Mouse (Mus musculus) limb, embryonic 10.5 days (tissue): Measurements from ENCODE around the gene Srd5a1. TPM values are rescaled to one million over a fixed set of nuclear protein-coding genes. Genes with fewer than 3 reads are reported as not detected.

Experiments
- DNase-seq: peaks from one replicate; pipeline ENCODE4 v3.0.0-alpha.2; 2017; ENCODE audit warnings: low spot score
- H3K27ac ChIP-seq: fragments of 300-500 bp; sonication (generic); 2 replicates; pipeline ENCODE4 v1.5.1; 2016; ENCODE audit warnings: mild to moderate bottlenecking
- H3K27me3 ChIP-seq: fragments of 300-500 bp; sonication (generic); 2 replicates; pipeline ENCODE4 v1.6.1; 2016; ENCODE audit warnings: low read depth, mild to moderate bottlenecking; ENCODE audit not compliant: poor library complexity, severe bottlenecking
- H3K36me3 ChIP-seq: fragments of 300-500 bp; sonication (generic); 2 replicates; pipeline ENCODE4 v1.6.1; 2016; ENCODE audit warnings: mild to moderate bottlenecking, moderate library complexity
- H3K4me1 ChIP-seq: fragments of 300-500 bp; sonication (generic); 2 replicates; pipeline ENCODE4 v1.6.1; 2016
- H3K4me3 ChIP-seq: fragments of 300-500 bp; sonication (generic); 2 replicates; pipeline ENCODE4 v1.5.1; 2016; ENCODE audit warnings: mild to moderate bottlenecking, moderate library complexity
- H3K9me3 ChIP-seq: fragments of 300-500 bp; sonication (generic); replicated peaks from 2 replicates; pipeline ENCODE4 v1.6.1; 2016; ENCODE audit warnings: mild to moderate bottlenecking
- WGBS: fragments of 180-500 bp; shearing (Covaris S2); methylation state at CpG from one replicate; pipeline ENCODE4 v1.1.7; 2016; 5-methylcytosine and 5-hydroxymethylcytosine counted together
- polyA plus RNA-seq: library from polyadenylated mRNA; unstranded; fragments of >200 nt; fragmentation: Nextera tagmentation; extraction: Ambion mirVana; gene quantifications from 2 replicates; pipeline ENCODE4 v1.2.1, GENCODE M21; 2016

Gene Srd5a1
- polyA plus RNA-seq, 1 experiment from 2014 or later = 29.6 TPM

DNA sequence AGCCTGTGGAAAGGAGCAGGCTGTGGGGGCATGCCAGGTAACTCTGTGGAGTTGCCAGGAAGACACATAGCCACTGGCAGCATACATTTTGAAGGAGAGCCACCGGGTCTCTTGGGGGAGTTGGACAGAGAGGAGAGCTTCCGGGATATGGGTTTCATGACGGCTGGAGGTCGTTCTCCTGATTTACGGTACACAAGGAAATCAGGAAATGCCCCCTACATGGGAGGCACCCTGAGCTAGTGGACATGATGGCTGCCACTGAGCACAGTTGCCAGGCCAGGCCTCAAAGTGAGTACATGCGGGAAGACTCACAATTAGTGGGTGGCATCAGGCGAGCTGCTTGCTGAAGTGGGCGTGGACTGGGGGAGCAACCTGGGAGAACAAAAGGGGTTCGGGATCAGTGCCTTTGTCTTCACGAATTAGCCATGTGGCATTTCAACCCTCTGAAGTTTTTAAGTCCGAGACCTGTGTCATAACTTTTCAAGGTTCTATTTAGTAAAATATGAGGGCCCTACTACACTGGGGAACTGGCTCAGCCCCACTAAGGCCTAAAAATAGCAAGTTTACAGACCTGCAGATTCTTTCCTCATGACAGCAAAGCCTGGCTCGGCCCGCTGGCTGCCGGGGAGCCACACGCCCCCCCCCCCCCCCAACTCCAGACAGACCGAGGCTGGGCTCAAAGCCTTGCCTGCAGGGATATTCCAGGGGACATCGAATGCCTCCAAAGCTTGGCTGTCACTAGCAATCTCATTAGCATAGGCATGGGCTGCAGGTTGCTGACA, 68.5 kb downstream of the Srd5a1 start:
- 0 out of 2 replicates have a peak, but pooled peaks cover 7% of the 10 kb centered on the region for H3K27me3 ChIP-seq
- H3K4me1 ChIP-seq = peaks cover 45% of the 10 kb centered on the region
- H3K36me3 ChIP-seq = no peaks in the 10 kb centered on the region
- WGBS = 45% methylated on average over 17 of the region's 17 CpGs
- no peak overlapping the region for H3K4me3 ChIP-seq
- H3K27ac ChIP-seq = peak overlapping the region; percentile 61
- DNase-seq = no peak
- no peaks in the 10 kb centered on the region for H3K9me3 ChIP-seq

- no peak for DNase-seq
- Histone ChIP-seq H3K27ac (no peak overlapping the region), H3K9me3 (no peaks in the 10 kb centered on the region), H3K4me1 (peaks cover 46% of the 10 kb centered on the region), H3K4me3 (no peak overlapping the region), H3K27me3 (0 out of 2 replicates have a peak, but pooled peaks cover 7% of the 10 kb centered on the region), H3K36me3 (no peaks in the 10 kb centered on the region)
- 79% methylated on average over 10 of the region's 10 CpGs for WGBS
Observed at GRCm38 (mm10) chr13:69541776-69542175, 69.5 kb downstream of the Srd5a1 start.

DNA sequence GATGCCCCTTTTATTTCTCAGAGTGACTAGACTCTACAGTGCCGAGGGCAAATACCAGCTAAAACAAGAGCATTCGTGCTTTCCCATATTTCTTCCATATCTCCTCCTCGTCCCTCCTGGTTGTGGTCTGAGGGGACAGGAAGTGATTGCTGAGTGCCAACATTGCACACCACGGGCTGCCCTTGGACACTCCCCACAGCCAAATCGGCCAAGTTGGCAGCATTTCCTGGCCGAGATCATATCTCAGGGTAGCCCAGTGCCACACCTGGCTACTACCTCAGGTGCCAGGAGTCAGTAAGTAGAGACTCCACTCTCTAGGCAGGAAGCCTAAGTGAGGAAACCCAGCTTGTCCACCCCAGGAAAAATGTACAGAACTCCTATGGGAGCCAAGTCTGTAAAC, 70.0 kb downstream of the Srd5a1 start:
- Histone ChIP-seq H3K4me1 (peaks cover 48% of the 10 kb centered on the region), H3K9me3 (no peaks in the 10 kb centered on the region), H3K27ac (no peak overlapping the region), H3K27me3 (0 out of 2 replicates have a peak, but pooled peaks cover 7% of the 10 kb centered on the region), H3K4me3 (no peak overlapping the region), H3K36me3 (no peaks in the 10 kb centered on the region)
- DNase-seq = no peak
- WGBS = 92% methylated on average over 6 of the region's 6 CpGs

- Histone ChIP-seq H3K4me1 (peaks cover 48% of the 10 kb centered on the region), H3K27me3 (no peaks in the 10 kb centered on the region), H3K27ac (peak overlapping the region; percentile 53; the same call in 1 of the 2 replicates), H3K4me3 (peak overlapping the region; percentile 17; the same call in 1 of the 2 replicates), H3K36me3 (no peaks in the 10 kb centered on the region), H3K9me3 (no peaks in the 10 kb centered on the region)
- 21% methylated on average over 4 of the region's 4 CpGs for WGBS
- peak; percentile 41 for DNase-seq
Observed at GRCm38 (mm10) chr13:69538327-69538726, 72.9 kb downstream of the Srd5a1 start.

GRCm38 (mm10) chr13:69537366-69537765, 73.9 kb downstream of the Srd5a1 start:
- WGBS = 79% methylated on average over 7 of the region's 7 CpGs
- peaks cover 45% of the 10 kb centered on the region for H3K4me1 ChIP-seq
- no peak overlapping the region for H3K4me3 ChIP-seq
- H3K27ac ChIP-seq = no peak overlapping the region
- no peak for DNase-seq
- no peaks in the 10 kb centered on the region for H3K27me3 ChIP-seq
- H3K9me3 ChIP-seq = no peaks in the 10 kb centered on the region
- no peaks in the 10 kb centered on the region for H3K36me3 ChIP-seq

- WGBS = 81% methylated on average over 4 of the region's 4 CpGs
- peak overlapping the region; percentile 98 for H3K27ac ChIP-seq
Observed at GRCm38 (mm10) chr13:69536021-69536420, 75.2 kb downstream of the Srd5a1 start.

DNA sequence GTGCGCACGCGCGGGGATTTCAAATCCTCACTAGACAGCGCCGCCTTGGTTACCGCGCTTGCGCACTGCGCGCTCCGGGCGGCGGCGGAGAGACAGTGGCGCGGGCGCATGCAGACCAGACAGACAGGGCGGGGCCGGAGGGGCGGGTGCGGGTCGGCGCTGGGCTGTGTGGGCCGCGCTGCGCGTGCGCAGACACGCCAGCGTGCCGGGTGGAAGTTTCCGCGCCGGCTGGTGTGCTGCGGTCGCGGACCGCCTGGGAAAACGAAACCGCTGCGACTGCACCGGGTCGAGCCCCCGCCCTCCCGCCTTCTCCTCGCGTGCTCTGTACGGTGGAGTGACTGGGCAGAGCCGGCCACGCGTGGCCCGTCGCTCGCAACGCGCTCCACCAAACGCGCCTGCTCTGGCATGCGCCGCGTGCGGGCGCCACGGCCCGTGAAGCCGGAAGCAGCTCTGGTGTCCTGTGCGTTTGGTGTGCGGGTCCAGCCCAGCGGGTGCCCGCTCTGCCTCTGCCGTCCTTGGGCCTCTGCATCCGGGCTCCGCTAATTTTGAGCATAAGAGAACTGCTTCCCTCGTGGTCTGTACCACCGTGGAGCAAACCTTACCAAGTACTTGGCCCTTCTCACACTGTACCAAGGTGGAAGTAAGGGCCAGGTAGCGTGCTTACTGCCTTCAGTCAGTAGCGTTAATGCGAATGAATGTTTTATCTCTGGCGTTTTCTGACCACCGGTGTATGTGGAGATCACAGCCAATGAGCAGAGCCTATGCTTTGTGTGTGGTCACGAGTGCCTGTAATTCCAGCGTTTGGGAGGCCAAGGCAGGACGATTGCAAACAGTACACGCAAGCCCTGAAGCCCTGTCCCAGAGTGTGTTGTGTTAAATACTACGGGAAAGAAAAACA, 76.3 kb downstream of the Srd5a1 start:
- Histone ChIP-seq H3K4me1 (peaks cover 61% of the 10 kb centered on the region), H3K27ac (peak overlapping the region; percentile 98), H3K4me3 (peak overlapping the region; percentile 88), H3K27me3 (no peaks in the 10 kb centered on the region), H3K36me3 (peaks cover 11% of the 10 kb centered on the region), H3K9me3 (no peaks in the 10 kb centered on the region)
- DNase-seq = peak; percentile 100
- WGBS = under 1% methylated on average over 85 of the region's 86 CpGs

More at GRCm38 (mm10) chr13:69536021-69536420, 75.2 kb downstream of the Srd5a1 start:
- H3K36me3 ChIP-seq = no peaks in the 10 kb centered on the region; the same call in 1 of the 2 replicates
- peaks cover 58% of the 10 kb centered on the region for H3K4me1 ChIP-seq
- peak overlapping the region; percentile 88 for H3K4me3 ChIP-seq
- no peaks in the 10 kb centered on the region for H3K9me3 ChIP-seq
- no peak for DNase-seq
- H3K27me3 ChIP-seq = no peaks in the 10 kb centered on the region

GRCm38 (mm10) chr13:69534334-69534653, 76.9 kb downstream of the Srd5a1 start, which contains the start of gene Tent4a:
TSS of gene Tent4a (minus strand) at chr13:69534617.
- H3K4me1 ChIP-seq = peaks cover 55% of the 10 kb centered on the region
- no peaks in the 10 kb centered on the region for H3K27me3 ChIP-seq
- DNase-seq = no peak
- peak within 1 kb of the TSS; percentile 88 for H3K4me3 ChIP-seq
- H3K9me3 ChIP-seq = no peaks in the 10 kb centered on the region
- WGBS = 8% methylated on average over 31 of the region's 57 CpGs
- H3K27ac ChIP-seq = peak within 1 kb of the TSS; percentile 98
- peaks cover 17% of the 10 kb centered on the region for H3K36me3 ChIP-seq

DNA sequence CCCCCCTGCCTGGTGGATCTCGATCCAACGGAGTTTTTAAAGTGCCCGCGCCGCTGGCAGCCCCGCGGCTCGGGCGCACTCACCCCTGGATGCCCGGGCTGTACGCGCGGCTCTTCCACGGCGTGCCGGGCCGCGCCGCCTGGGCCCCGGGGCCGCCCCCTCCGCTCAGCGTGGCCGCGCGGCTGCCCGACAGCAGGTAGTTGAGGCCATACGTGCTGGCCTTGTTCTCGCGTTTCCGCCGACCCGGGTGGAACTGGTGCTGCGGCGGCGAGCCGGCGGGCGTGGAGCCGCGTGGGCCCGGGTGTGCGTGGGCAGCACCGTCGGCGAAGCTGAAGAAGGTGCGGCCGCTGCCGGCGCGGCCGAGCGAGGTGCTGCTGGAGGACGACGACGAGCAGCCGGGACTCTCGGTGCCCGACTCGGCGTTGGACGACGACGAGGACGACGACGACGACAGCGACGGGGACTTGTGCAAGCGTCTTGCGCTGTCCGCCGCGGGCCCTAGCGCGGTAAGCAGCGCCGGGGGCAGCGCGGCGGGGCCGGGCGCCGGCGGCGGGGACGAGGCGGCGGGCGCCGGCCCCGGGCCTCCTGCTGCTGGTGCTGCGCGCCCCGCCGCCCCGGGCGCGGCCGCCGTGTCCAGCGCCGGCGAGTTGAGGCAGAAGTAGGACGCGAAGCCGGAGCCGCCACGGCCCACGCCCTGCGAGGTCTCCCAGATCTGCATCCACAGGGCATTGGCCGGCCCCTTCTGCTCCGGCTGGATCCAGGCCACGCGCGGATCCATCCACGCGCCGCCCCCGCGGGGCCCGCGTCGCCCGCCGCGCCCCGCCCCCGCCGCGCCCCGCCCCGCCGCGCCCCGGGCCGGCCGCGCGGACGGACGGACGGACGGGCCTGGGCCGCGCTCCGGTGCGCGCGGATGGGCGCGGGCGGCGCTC, 77.6 kb downstream of the Srd5a1 start, which contains the start of gene Nsun2:
Gene Nsun2 (plus strand): TSS at position 342 of the 929 bp plus-strand sequence.
- Histone ChIP-seq H3K4me3 (peak within 1 kb of the TSS; percentile 88), H3K27me3 (no peaks in the 10 kb centered on the region), H3K4me1 (peaks cover 49% of the 10 kb centered on the region), H3K27ac (peak within 1 kb of the TSS; percentile 98), H3K36me3 (peaks cover 23% of the 10 kb centered on the region), H3K9me3 (no peaks in the 10 kb centered on the region)
- DNase-seq = peak; percentile 71
- 8% methylated on average over 153 of the region's 155 CpGs for WGBS

DNA sequence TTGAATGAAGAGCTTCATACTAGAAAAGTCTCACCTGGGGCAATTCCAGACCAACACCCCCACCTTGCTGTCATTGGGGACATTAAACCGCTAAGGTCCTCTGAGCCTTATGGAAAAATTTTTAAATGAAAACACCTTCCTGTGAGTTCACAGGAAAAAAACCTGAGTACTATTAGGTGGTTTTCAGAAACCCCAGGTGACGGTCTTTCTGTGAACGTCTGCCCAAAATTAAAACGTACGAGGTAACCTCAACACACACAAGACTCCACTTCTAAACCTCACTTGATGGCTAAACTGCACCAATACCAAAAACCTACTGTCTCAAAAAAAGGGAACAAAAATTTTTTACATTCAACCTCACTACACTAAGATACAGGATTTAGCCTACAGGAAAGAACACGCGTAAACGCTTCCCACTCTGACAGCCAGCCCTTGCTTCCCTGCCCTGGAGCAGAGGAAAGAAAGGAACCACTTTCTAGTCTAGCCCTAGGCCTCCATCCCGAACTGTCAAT, 78.3 kb downstream of the Srd5a1 start:
- WGBS = 2% methylated on average over 9 of the region's 9 CpGs
- Histone ChIP-seq H3K4me3 (peak overlapping the region; percentile 88), H3K36me3 (peaks cover 30% of the 10 kb centered on the region), H3K9me3 (no peaks in the 10 kb centered on the region), H3K27ac (peak overlapping the region; percentile 98), H3K4me1 (peaks cover 43% of the 10 kb centered on the region), H3K27me3 (no peaks in the 10 kb centered on the region)
- no peak for DNase-seq

DNA sequence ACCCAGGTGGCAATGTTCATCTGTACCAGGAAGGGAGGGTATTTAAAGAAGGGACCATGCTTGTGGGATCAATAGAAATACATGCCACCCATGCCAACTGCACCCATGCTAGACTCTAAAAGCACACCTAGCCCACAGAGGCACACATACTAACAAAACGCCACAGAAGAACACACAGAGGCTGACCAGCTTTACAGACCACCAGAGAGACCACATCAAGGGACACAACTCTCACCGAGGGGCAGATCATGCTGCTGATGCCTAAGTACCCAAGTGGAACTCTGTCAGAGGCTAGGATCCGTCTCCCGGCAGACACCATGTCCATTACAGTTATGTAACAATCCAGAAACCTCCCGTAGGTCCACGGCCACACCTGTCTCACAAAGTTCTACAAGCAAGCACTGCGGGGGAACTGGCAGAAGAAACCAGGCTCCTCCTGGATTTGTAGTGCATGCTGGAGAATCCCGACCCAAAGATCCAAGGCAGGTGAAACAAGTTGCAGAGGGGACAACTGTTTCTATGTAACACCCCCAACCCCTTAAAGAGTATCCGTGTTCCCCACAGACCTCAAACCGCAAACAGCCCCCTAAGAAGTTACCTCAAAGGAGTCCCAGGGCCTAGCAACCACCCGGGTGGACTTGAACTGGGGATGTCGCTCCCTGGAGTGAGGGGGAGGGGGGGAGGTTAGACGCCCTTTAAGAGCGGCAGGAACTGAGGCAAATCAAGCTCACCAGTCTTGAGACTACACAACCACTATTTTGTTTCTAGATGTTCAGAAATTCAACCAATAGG, 78.9 kb downstream of the Srd5a1 start:
- no peak overlapping the region for H3K27ac ChIP-seq
- peak overlapping the region; percentile 88 for H3K4me3 ChIP-seq
- DNase-seq = no peak
- WGBS = 32% methylated on average over 14 of the region's 14 CpGs
- H3K9me3 ChIP-seq = no peaks in the 10 kb centered on the region
- peaks cover 30% of the 10 kb centered on the region for H3K36me3 ChIP-seq
- H3K4me1 ChIP-seq = peaks cover 45% of the 10 kb centered on the region
- no peaks in the 10 kb centered on the region for H3K27me3 ChIP-seq
